Mouse (Mus musculus) frontal cortex, postnatal 25 days (tissue): ENCODE measurements around the gene Tmed1.
"Not testable (repeated sequence)": the region's sequence is repeated elsewhere in the genome, so short reads cannot be mapped to it uniquely, and the experiment has no call there.

ENCODE experiments used
- DNase-seq, 2 experiments: peaks; one replicate each; pipeline ENCODE4 v3.0.0; 2022; ENCODE audit warnings: low spot score in 2 of 2

Tmed1 gene

DNA sequence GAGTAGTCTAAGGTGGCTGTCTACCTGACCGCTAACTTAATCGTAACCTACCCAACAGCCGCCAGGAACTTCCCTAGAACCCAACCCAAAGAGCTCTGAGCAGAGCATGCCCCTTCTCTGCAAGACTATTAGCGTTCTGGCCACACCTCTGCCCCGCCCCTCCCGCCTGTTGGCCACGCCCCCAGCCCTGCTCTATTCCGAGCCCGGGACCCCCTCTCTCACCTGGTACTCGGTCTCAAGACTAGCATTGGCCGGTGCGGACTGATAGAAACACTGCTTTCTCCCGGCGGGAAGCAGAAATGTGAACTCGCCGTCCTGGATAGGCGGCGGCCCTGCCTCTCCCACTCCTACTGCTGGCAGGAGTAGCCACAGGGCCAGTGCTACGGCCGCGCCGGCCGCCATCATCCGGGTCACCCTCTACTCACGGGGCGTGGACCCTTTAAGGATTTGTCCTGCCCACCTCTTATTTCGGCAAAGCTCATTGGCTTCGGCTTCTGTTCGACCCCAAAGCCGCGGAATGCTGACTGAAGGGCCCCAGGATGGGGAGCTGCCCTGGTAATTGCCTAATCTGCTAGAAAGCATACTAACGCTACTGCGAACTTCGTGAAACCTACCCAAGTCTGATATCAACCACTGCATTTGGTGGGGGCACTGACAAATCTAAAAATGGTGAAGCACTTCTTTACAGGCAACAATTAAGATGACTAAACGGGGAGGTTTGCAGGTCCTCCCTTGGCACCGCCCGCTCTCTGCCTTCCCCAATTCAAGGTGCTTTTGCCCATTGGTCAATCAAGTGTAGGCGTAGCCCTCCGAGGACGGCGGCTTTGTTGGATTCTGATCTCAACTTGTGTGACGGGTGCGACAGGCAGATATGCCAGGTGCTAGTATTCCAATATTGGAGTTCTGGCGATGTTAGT lies at the start of gene Tmed1:
Gene Tmed1, minus strand, starts transcription at position 481 of the 917 bp plus-strand sequence.
- peak; percentile 86 to 89 for DNase-seq

DNA sequence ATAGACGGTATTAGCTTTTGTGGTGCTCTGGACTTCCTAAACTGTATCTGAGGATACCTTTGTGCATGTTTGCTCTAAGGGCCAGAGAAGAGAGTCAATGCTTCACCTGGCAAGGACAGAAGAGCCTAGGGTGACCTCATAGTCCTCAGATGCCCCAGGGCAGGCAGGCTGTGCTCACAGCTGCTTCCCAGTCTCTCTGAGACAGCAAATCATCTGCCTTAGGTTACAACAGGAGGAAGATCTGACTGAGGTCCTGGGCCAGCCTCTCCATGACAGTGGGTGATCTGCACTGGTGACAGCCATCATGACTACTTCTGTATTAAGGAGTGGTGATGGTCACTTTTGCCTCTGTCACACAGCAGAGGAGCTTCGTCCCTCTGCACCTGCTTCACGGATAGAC lies 49.1 kb upstream of the Tmed1 start:
- DNase-seq, result no peak

DNA sequence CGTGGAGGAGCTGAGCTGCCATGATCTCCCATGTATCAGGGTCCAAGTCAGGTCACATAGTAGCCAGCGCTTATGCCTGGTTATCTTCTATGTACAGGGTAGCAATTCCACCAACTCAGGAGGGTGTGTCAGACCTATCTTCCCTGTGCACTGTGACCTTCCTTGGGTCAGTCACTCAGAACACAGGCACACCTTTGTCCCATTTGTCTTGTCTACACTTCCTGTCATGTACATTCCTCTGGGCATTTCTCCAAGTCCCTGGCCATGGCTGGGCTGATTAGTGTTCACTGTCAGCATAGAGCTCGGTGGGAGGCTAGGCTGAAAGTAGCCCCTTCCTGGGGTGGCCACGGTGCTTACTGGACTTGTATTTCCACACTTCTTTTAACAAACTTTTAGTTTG lies 48.3 kb upstream of the Tmed1 start:
- no peak for DNase-seq

DNA sequence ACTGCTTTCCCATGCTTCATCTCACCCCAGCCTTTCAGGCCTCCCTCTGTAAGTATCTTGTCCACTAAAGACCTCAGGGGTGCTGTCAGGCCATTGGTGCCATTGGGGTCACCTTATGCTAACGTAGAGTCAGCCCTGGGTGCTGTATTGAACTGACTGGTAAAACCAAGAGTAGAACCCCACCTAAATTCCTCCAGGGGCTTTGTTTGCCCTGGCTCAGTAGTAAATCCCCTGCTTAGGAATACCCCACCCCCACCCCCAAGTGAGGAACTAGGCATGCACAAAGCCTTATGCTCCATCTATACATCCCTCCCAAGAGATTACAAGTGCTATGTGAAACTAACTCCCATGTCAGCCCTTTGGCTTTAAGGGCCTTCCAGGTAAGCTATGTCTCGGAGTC lies 47.5 kb upstream of the Tmed1 start:
- no peak for DNase-seq

DNA sequence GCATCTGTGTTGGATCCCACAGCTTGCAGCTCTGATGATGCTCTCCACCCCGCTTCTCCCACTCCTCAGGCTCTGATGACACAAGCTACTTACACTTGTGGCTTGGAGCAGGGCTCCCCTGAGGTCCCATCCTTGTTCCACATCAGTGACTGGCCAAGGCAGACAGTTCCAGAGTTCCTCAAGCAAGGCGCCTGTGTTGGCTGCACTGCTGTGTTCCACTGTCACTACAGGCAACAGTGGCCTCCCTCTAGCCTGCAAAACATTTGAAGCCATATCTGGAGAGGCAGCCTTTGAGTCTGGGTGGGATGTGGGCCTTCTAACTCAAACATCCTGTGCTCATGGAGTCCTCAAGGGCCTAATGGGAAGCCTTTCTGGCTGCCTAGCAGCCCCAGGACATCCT lies 46.9 kb upstream of the Tmed1 start:
- DNase-seq, result no peak

DNA sequence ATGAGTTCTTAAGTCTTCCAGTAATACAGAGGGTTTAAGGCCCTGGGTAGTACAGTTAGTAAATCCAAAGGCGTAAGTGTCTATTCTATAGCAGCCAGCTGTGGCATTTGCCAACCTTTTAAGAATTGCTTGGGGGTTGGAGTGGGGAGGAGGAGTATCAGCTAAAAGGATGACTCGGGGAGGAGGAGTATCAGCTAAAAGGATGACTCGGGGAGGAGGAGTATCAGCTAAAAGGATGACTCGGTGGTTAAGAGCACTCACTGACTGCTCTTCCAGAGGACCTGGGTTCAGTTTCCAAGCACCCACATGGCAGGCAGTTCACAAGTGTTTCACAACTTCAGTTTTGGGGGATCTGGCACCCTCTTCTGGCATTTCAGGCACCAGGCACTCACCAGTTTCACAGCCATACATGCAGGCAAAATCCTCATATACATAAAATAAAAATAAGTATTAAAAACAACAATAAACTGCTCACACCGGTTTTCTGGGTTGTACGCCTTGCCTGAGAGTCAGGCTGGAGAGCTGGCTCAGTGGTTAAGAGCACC lies 45.2 kb upstream of the Tmed1 start:
- DNase-seq, result no peak

DNA sequence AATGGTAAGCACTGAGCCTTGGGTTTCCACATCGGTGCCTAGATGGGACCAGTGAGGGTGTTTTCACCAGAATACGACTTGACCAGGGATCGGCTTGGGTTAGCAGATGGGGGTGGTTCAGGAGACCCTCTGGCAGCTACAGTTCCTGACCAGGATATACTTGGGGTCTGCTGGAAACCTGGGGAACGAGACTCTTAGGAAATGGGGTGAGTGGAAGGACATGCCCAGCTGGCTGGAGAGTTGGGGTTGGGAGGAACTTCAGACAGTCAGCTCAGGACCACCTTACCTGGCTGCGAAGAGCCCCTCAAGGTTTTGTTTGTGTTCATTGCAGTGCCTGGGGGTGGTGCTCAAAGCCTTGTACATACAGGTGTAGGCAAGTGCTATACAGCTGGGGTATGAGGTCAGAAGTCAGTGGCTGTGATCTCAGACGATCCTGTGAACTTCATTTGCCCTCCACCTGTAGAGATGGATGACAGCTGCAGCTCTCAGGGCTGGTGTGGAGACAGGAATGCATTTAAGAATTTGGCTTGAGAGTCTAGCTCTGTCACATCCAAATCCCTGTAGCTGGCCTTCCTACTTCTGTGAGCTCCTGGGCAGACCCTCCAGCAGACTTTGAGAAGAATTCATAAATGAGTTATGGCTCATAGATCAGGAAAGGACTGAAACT lies 43.7 kb upstream of the Tmed1 start:
- no peak for DNase-seq

DNA sequence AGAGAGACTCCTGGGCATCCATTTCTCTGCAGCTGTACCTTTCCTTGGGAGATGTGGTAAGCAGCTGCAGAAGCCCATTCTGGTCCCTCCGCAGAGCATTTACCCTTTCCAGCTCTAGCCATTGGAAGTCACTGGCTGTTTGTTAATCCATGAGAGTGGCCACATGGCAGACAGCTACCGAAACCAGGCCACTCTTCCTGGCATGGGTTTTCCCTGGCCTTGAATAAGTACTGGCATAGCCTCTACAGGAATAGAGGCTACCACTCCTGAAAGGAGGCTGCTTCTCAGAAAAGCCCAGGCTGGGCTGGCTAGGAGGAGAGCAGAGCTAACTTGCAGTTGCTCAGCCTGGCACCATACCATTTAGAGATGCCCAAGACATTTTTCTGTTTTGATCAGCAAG lies 41.0 kb upstream of the Tmed1 start:
- no peak for DNase-seq

DNA sequence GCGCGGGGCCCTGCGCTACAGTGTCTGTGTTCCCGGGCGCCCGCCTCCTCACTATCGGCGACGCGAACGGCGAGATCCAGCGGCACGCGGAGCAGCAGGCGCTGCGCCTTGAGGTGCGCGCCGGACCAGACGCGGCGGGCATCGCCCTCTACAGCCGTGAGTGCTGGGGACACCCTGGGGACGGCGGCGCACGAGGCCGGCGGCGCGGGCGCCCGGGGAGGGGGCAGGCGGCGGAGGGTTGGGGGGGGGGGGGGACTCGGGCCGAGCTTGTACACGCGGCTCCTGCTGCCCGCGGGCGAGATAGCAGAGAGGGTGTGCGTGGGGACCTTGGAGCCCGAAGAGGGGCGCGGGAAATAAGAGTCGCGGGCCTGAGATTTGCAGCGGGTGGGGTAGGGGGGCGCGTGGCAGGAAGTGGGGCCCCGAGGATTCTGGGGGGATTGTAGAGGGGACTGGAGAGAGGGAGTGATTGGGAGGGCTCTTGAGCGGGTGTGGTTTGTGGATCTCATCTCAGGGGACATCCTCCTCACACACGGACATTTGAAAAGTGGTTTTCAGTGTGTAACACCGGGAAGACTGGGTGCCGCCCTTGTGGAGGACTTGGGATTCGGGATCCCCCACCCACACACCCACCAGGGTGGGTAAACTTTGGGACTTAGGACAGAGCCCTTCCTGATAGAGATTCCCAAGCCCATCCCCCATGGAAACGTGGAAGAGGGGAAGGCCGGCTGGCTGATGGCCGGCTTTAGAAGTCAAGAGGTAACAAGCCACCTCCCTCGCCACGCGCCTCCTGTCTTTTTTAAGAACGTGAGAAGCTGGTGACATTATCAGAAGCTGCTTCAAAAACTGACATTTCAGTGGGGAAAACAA lies 37.3 kb upstream of the Tmed1 start:
- DNase-seq, result peak in 1 of 2 experiments; percentile 21

DNA sequence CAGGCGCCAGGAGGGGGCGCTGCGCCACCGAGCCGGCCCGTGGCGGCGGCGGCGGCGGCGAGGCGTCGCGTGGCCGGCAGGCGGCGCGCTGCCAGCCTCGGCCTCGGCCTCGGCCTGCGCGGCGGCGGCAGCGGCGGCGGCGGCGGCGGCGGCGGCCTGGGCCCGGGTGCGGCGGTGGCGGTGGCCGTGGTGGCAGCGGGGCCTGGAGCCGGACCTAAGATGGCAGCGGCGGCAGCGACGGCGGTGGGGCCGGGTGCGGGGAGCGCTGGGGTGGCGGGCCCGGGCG lies 36.7 kb upstream of the Tmed1 start, which contains the start of gene Carm1:
Gene Carm1, plus strand, starts transcription at position 106 of the 286 bp plus-strand sequence.
- peak; percentile 36 to 51 for DNase-seq

DNA sequence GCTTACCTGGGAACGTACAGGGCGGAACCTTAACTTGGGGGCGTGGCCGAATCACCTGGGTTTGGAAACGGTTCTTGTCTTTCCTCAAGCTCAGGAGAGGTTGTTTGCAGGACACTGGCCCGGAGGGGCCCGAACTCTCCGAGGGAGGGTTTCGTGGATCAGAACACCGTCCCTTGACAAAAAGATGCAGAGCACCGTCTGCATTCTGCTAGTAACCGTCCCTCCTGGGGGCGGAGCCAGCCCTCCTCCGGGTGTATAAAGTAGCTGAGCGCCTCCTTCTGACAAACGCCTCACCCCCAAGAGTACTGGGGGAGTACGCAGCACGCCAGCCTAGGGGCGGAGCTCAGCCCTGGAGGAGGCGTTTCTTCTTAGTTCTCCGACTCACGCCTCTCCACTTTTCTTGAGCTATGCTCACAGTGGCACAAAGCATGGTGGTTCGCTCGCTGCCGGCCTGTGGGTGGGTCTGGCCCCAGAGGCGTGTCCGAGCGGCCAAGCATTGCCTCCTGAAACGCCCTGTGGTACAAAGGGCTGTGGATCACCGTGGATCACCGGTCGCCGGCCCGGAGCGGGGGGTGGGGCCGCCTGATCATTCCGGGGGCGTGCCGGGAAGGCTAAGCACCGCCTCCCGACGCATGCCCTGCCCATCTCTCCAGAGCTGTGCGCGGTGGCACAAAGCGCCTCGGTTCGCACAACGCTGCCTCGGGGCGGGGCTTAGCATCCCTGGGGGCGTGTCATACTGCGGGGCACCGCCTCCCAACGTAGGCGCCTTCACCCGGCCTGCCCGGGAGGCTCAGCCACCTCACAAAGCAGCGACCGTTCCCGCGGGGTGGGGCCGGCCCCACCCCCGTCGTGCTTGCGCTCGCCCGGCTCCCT lies 36.1 kb upstream of the Tmed1 start:
- DNase-seq, result peak; percentile 95 to 97

DNA sequence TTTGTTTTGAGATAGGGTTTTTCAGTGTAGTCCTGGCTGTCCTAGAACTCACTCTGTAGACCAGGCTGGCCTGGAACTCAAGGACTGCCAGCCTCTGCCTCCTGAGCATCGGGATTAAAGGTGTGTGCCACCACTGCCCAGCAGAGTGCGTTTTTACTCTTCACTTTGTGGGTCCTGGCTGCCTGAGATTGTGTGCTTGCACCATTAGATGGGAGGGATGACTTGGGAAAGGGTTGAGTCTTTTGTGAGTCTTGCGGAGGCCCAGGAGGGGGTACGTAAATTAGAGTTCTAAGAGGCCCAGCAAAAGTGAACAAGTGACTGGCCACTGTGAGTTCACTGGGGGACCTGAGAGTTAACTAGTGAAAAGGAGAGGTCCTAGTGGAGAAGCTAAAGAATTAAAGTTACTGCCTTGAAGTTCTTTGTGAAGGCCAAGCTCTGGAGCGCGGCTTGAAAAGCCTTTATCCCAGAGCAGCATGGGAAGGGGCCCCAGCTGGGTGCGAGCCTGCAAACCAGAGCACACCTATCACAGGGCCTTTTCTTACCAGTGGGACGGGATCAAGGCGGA lies 35.4 kb upstream of the Tmed1 start:
- DNase-seq, result no peak

DNA sequence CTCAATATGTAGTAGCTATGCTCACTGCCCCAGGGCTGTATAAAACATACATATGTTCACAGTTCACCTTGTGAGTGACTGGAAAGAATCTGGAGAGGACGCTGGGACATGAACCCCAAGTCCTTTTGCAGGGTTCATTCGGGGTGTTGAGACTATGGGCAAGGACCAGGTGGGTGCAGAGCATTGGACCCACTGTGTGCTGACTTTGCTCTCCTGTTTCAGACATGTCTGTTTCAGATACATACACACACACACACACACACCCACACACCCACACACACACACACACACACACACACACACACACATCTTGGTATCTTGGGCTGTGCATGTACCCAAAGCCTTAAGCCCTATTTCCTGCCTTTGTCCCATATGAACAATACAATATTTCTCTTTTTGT lies 31.9 kb upstream of the Tmed1 start:
- not testable (repeated sequence) for DNase-seq

DNA sequence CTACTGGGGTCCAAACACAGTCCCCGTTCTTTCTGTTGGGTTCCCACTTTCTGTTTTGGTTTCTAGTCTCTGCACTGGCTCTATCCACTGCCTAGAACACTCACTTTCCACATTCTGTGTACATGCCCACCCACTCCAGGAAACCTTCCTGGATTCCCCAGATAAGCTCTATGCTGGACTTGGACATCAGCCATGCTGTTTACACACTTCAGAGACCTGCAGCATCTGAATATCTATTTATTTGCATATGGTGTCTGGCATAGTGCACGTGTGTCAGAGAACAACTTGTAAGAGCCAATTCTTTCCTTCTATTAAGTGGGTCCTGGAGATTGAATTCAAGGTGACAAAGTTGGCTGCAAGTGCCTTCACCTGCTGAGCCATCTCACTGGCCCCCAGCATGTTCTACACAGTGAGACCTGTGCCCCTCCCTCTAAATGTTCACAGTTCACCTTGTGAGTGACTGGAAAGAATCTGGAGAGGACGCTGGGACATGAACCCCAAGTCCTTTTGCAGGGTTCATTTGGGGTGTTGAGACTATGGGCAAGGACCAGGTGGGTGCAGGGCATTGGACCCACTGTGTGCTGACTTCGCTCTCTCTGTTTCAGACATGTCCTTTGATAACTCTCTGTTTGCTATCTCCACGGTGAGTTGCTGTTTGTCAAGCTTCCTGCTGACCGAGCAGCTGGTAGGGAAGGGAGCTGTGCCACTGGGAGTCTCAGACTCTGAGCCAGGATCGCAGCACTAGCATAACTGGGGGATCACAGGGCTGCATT lies 30.1 kb upstream of the Tmed1 start:
- no peak for DNase-seq

DNA sequence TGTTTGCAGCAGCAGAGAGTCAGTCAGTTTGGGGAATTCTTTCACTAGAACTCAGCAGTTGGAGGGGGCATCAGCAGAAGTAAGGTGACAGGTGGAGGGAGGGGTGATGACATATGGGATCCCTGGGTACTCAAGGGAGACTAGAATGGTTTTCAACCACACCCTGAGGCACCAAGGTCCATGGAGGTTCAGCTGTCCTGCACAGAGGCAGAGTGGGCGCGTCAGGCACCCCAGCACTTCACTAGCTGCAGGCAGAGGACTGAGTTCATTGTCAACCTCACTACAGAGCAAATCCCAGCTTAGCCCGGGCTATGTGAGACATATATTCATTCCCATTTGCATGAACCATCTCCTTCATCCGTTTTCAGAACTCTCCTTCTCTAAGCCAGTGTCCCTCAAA lies 27.0 kb upstream of the Tmed1 start:
- DNase-seq, result no peak

DNA sequence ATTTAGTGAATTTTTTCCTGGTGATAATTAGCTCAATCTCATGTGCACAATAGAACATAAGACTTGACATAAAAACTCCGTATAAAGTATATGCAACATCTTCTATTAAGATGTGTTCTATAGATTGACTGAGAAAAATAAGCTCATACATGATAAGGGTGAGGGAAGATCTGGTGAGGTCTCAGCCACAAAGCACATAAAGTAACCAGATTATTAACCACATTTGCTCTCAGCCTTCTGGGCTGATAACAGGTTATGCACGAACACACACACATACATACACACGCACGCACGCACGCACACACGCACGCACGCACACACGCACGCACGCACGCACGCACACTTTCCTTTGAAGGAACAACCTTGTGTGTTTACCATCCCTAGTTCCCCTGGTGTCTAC lies 26.4 kb upstream of the Tmed1 start:
- no peak for DNase-seq

DNA sequence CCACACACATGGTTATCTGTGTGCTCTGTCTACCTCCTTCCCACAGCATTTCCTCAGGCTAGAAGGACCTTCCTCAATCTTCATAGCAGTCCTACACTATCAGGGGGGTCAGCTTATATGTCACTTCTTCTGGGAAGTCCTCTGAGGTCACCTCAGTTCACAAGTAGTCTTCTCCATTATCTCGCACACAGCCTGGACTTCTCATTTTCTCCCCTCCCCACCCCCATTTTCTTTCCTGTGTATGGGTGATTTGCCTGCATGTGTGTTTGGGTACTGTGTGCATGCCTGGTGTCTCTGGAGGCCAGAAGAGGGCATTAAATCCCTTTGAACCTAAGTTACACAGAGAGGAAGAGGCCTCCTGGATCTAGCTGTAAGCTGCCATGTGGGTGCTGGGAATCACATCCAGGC lies 17.9 kb upstream of the Tmed1 start:
- no peak for DNase-seq

DNA sequence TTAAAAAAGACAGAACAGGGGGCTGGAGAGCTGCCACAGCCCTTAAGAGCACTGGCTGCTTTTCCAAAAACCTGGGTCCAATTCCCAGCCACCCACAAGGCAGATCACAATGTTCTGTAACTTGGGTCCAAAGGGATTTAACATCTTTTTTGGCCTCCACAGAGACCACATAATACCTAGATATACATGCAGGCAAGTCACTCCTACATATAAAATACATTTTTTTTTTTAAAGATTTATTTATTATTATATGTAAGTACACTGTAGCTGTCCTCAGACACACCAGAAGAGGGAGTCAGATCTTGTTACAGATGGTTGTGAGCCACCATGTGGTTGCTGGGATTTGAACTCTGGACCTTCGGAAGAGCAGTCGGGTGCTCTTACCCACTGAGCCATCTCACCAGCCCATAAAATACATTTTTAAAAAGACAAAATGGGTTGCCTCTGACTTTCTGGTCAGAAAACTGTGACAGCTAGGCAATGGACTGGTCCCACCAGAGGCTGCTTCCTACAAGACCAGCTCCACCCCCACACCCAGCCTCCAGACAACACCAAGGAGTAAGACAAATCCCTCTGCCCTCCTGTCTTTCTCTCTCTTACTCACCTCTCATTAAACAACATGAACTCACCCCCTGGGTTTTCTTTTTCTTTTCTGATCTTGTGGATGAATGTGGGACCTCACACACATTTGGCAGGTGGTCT lies 17.2 kb upstream of the Tmed1 start:
- no peak for DNase-seq

DNA sequence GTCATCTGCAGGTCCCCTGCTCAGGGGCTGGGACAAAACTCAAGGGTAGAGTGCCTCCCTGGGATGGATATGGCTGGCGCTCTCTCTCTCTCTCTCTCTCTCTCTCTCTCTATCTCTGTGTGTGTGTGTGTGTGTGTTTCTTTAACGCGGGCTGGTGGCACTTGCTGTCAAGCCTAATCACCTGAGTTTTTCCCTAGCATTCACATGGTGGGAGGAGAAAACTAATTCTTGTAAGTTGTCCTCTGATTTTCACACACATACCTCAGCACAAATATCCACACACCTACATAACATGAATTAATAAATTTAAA lies 16.5 kb upstream of the Tmed1 start:
- no peak for DNase-seq
